Mouse (Mus musculus): ENCODE results near the gene Vav1. TPM values are rescaled to one million over a fixed set of nuclear protein-coding genes. Genes with fewer than 3 reads are reported as not detected.

The Vav1 gene
- polyA plus RNA-seq, 1 experiment from 2014 or later: 2.0 TPM

GRCm38 (mm10) chr17:57292302-57292701, 13.4 kb downstream of the Vav1 start:
- no peak for ATAC-seq (ENCODE audit: low FRiP score, low TSS enrichment)

GRCm38 (mm10) chr17:57292968-57293367, 14.1 kb downstream of the Vav1 start:
- WGBS: 88% methylated on average over 9 of the region's 9 CpGs
- ATAC-seq (ENCODE audit: low FRiP score, low TSS enrichment): no peak
- H3K9me3 ChIP-seq (ENCODE audit: low read length): no peaks in the 10 kb centered on the region
- no peak overlapping the region for H3K9ac ChIP-seq (replicated peaks; ENCODE audit: low read length)
- no peaks in the 10 kb centered on the region for H3K36me3 ChIP-seq (ENCODE audit: insufficient read depth, low read length)
- no peak overlapping the region for H3K4me2 ChIP-seq (replicated peaks; ENCODE audit: low read depth, low read length)
- no peaks in the 10 kb centered on the region for H3K27me3 ChIP-seq (ENCODE audit: insufficient read depth, low read length)
- H3K4me1 ChIP-seq (ENCODE audit: insufficient read depth, low read length): no peaks in the 10 kb centered on the region
- no peak overlapping the region for H3K27ac ChIP-seq (ENCODE audit: low read length)
- H3K4me3 ChIP-seq (ENCODE audit: low read length): no peak overlapping the region

More at GRCm38 (mm10) chr17:57292302-57292701, 13.4 kb downstream of the Vav1 start:
- no peak overlapping the region for H3K27ac ChIP-seq (ENCODE audit: low read length)
- H3K4me3 ChIP-seq (ENCODE audit: low read length): no peak overlapping the region
- no peak overlapping the region for H3K9ac ChIP-seq (replicated peaks; ENCODE audit: low read length)
- no peak overlapping the region for H3K4me2 ChIP-seq (replicated peaks; ENCODE audit: low read depth, low read length)
- no peaks in the 10 kb centered on the region for H3K27me3 ChIP-seq (ENCODE audit: insufficient read depth, low read length)
- no peaks in the 10 kb centered on the region for H3K4me1 ChIP-seq (ENCODE audit: insufficient read depth, low read length)
- 91% methylated on average over 2 of the region's 2 CpGs for WGBS
- no peaks in the 10 kb centered on the region for H3K9me3 ChIP-seq (ENCODE audit: low read length)
- no peaks in the 10 kb centered on the region for H3K36me3 ChIP-seq (ENCODE audit: insufficient read depth, low read length)

GRCm38 (mm10) chr17:57295935-57296334, 17.0 kb downstream of the Vav1 start:
- no peak for ATAC-seq (ENCODE audit: low FRiP score, low TSS enrichment)
- Histone ChIP-seq H3K4me3 (ENCODE audit: low read length) (no peak overlapping the region), H3K27ac (ENCODE audit: low read length) (no peak overlapping the region), H3K27me3 (ENCODE audit: insufficient read depth, low read length) (no peaks in the 10 kb centered on the region), H3K36me3 (ENCODE audit: insufficient read depth, low read length) (no peaks in the 10 kb centered on the region), H3K4me1 (ENCODE audit: insufficient read depth, low read length) (no peaks in the 10 kb centered on the region), H3K9ac (replicated peaks; ENCODE audit: low read length) (no peak overlapping the region), H3K4me2 (replicated peaks; ENCODE audit: low read depth, low read length) (no peak overlapping the region), H3K9me3 (ENCODE audit: low read length) (no peaks in the 10 kb centered on the region)
- 90% methylated on average over 9 of the region's 9 CpGs for WGBS

GRCm38 (mm10) chr17:57297040-57297439, 18.1 kb downstream of the Vav1 start:
- ATAC-seq (ENCODE audit: low FRiP score, low TSS enrichment): no peak
- WGBS: 73% methylated on average over 12 of the region's 12 CpGs
- H3K27me3 ChIP-seq (ENCODE audit: insufficient read depth, low read length): no peaks in the 10 kb centered on the region
- H3K27ac ChIP-seq (ENCODE audit: low read length): no peak overlapping the region
- H3K36me3 ChIP-seq (ENCODE audit: insufficient read depth, low read length): no peaks in the 10 kb centered on the region
- H3K4me2 ChIP-seq (replicated peaks; ENCODE audit: low read depth, low read length): no peak overlapping the region
- H3K4me3 ChIP-seq (ENCODE audit: low read length): no peak overlapping the region
- H3K9ac ChIP-seq (replicated peaks; ENCODE audit: low read length): no peak overlapping the region
- H3K9me3 ChIP-seq (ENCODE audit: low read length): no peaks in the 10 kb centered on the region
- no peaks in the 10 kb centered on the region for H3K4me1 ChIP-seq (ENCODE audit: insufficient read depth, low read length)

GRCm38 (mm10) chr17:57305593-57305992, 26.7 kb downstream of the Vav1 start:
- Histone ChIP-seq H3K36me3 (ENCODE audit: insufficient read depth, low read length) (no peaks in the 10 kb centered on the region), H3K4me2 (replicated peaks; ENCODE audit: low read depth, low read length) (no peak overlapping the region), H3K4me3 (ENCODE audit: low read length) (no peak overlapping the region), H3K9me3 (ENCODE audit: low read length) (no peaks in the 10 kb centered on the region), H3K27me3 (ENCODE audit: insufficient read depth, low read length) (no peaks in the 10 kb centered on the region), H3K27ac (ENCODE audit: low read length) (no peak overlapping the region), H3K4me1 (ENCODE audit: insufficient read depth, low read length) (no peaks in the 10 kb centered on the region), H3K9ac (replicated peaks; ENCODE audit: low read length) (no peak overlapping the region)
- 57% methylated on average over 4 of the region's 4 CpGs for WGBS
- ATAC-seq (ENCODE audit: low FRiP score, low TSS enrichment): no peak

- no peaks in the 10 kb centered on the region for H3K9me3 ChIP-seq (ENCODE audit: low read length)
- H3K27me3 ChIP-seq (ENCODE audit: insufficient read depth, low read length): no peaks in the 10 kb centered on the region
- H3K4me3 ChIP-seq (ENCODE audit: low read length): no peak overlapping the region
- H3K9ac ChIP-seq (replicated peaks; ENCODE audit: low read length): no peak overlapping the region
- no peaks in the 10 kb centered on the region for H3K36me3 ChIP-seq (ENCODE audit: insufficient read depth, low read length)
- H3K27ac ChIP-seq (ENCODE audit: low read length): no peak overlapping the region
- 84% methylated on average over 6 of the region's 6 CpGs for WGBS
- no peaks in the 10 kb centered on the region for H3K4me1 ChIP-seq (ENCODE audit: insufficient read depth, low read length)
- no peak for ATAC-seq (ENCODE audit: low FRiP score, low TSS enrichment)
- H3K4me2 ChIP-seq (replicated peaks; ENCODE audit: low read depth, low read length): no peak overlapping the region
Measured at GRCm38 (mm10) chr17:57307074-57307473, 28.2 kb downstream of the Vav1 start.

- WGBS: 29% methylated on average over 13 of the region's 13 CpGs
- Histone ChIP-seq H3K4me1 (ENCODE audit: insufficient read depth, low read length) (no peaks in the 10 kb centered on the region), H3K4me2 (replicated peaks; ENCODE audit: low read depth, low read length) (no peak overlapping the region), H3K36me3 (ENCODE audit: insufficient read depth, low read length) (no peaks in the 10 kb centered on the region), H3K9me3 (ENCODE audit: low read length) (no peaks in the 10 kb centered on the region), H3K27me3 (ENCODE audit: insufficient read depth, low read length) (no peaks in the 10 kb centered on the region), H3K9ac (replicated peaks; ENCODE audit: low read length) (no peak overlapping the region), H3K4me3 (ENCODE audit: low read length) (no peak overlapping the region), H3K27ac (ENCODE audit: low read length) (no peak overlapping the region)
- no peak for ATAC-seq (ENCODE audit: low FRiP score, low TSS enrichment)
Measured at GRCm38 (mm10) chr17:57311801-57312200, 32.9 kb downstream of the Vav1 start.

- WGBS: 53% methylated on average over 8 of the region's 8 CpGs
- H3K9ac ChIP-seq (replicated peaks; ENCODE audit: low read length): no peak overlapping the region
- H3K4me3 ChIP-seq (ENCODE audit: low read length): no peak overlapping the region
- no peak overlapping the region for H3K4me2 ChIP-seq (replicated peaks; ENCODE audit: low read depth, low read length)
- no peaks in the 10 kb centered on the region for H3K27me3 ChIP-seq (ENCODE audit: insufficient read depth, low read length)
- H3K9me3 ChIP-seq (ENCODE audit: low read length): no peaks in the 10 kb centered on the region
- H3K4me1 ChIP-seq (ENCODE audit: insufficient read depth, low read length): no peaks in the 10 kb centered on the region
- H3K27ac ChIP-seq (ENCODE audit: low read length): no peak overlapping the region
- no peak for ATAC-seq (ENCODE audit: low FRiP score, low TSS enrichment)
- no peaks in the 10 kb centered on the region for H3K36me3 ChIP-seq (ENCODE audit: insufficient read depth, low read length)
Measured at GRCm38 (mm10) chr17:57327615-57328014, 48.7 kb downstream of the Vav1 start.

- Histone ChIP-seq H3K27me3 (ENCODE audit: insufficient read depth, low read length) (no peaks in the 10 kb centered on the region), H3K4me1 (ENCODE audit: insufficient read depth, low read length) (no peaks in the 10 kb centered on the region), H3K9ac (replicated peaks; ENCODE audit: low read length) (no peak overlapping the region), H3K27ac (ENCODE audit: low read length) (no peak overlapping the region), H3K4me2 (replicated peaks; ENCODE audit: low read depth, low read length) (no peak overlapping the region), H3K36me3 (ENCODE audit: insufficient read depth, low read length) (no peaks in the 10 kb centered on the region), H3K4me3 (ENCODE audit: low read length) (no peak overlapping the region), H3K9me3 (ENCODE audit: low read length) (no peaks in the 10 kb centered on the region)
- 34% methylated on average over 4 of the region's 6 CpGs for WGBS
- no peak for ATAC-seq (ENCODE audit: low FRiP score, low TSS enrichment)
Measured at GRCm38 (mm10) chr17:57328944-57329343, 50.0 kb downstream of the Vav1 start.

- H3K36me3 ChIP-seq (ENCODE audit: insufficient read depth, low read length): no peaks in the 10 kb centered on the region
- 89% methylated on average over 8 of the region's 8 CpGs for WGBS
- no peaks in the 10 kb centered on the region for H3K9me3 ChIP-seq (ENCODE audit: low read length)
- H3K9ac ChIP-seq (replicated peaks; ENCODE audit: low read length): no peak overlapping the region
- H3K4me1 ChIP-seq (ENCODE audit: insufficient read depth, low read length): no peaks in the 10 kb centered on the region
- H3K4me2 ChIP-seq (replicated peaks; ENCODE audit: low read depth, low read length): no peak overlapping the region
- ATAC-seq (ENCODE audit: low FRiP score, low TSS enrichment): no peak
- H3K27me3 ChIP-seq (ENCODE audit: insufficient read depth, low read length): no peaks in the 10 kb centered on the region
- no peak overlapping the region for H3K27ac ChIP-seq (ENCODE audit: low read length)
- no peak overlapping the region for H3K4me3 ChIP-seq (ENCODE audit: low read length)
Measured at GRCm38 (mm10) chr17:57330993-57331392, 52.1 kb downstream of the Vav1 start.

GRCm38 (mm10) chr17:57332241-57332640, 53.3 kb downstream of the Vav1 start:
- Histone ChIP-seq H3K9me3 (ENCODE audit: low read length) (no peaks in the 10 kb centered on the region), H3K4me1 (ENCODE audit: insufficient read depth, low read length) (no peaks in the 10 kb centered on the region), H3K4me3 (ENCODE audit: low read length) (no peak overlapping the region), H3K36me3 (ENCODE audit: insufficient read depth, low read length) (no peaks in the 10 kb centered on the region), H3K27ac (ENCODE audit: low read length) (no peak overlapping the region), H3K4me2 (replicated peaks; ENCODE audit: low read depth, low read length) (no peak overlapping the region), H3K9ac (replicated peaks; ENCODE audit: low read length) (no peak overlapping the region), H3K27me3 (ENCODE audit: insufficient read depth, low read length) (no peaks in the 10 kb centered on the region)
- ATAC-seq (ENCODE audit: low FRiP score, low TSS enrichment): no peak
- WGBS: 87% methylated on average over 4 of the region's 4 CpGs

Data from kidney, embryonic 16.5 days (tissue).